Mouse (Mus musculus) midbrain, postnatal 0 days (tissue): Measurements from ENCODE around the gene Adamtsl1. TPM values are rescaled to one million over a fixed set of nuclear protein-coding genes. Genes with fewer than 3 reads are reported as not detected.

ENCODE experiments used
- ATAC-seq: fragments of 200-750 bp; cut with Nextera tagmentation; 2 replicates; pipeline ENCODE4 v1.8.0; 2017; ENCODE audit warnings: moderate number of reproducible peaks, mild to moderate bottlenecking, moderate TSS enrichment, moderate library complexity; ENCODE audit not compliant: low FRiP score
- DNase-seq: peaks from one replicate; pipeline ENCODE4 v3.0.0-alpha.2; 2015; ENCODE audit warnings: low spot score
- H3K27ac ChIP-seq: fragments of 300-500 bp; sonication (generic); 2 replicates; pipeline ENCODE4 v1.5.1; 2014; ENCODE audit warnings: low read depth, mild to moderate bottlenecking, low read length, mixed read lengths
- H3K27me3 ChIP-seq: fragments of 300-500 bp; sonication (generic); 2 replicates; pipeline ENCODE4 v1.6.1; 2014; ENCODE audit warnings: low read length, control low read depth, mixed read lengths; ENCODE audit not compliant: insufficient read depth
- H3K36me3 ChIP-seq: fragments of 300-500 bp; sonication (generic); 2 replicates; pipeline ENCODE4 v1.6.1; 2014; ENCODE audit warnings: low read length, control low read depth, mixed read lengths; ENCODE audit not compliant: insufficient read depth
- H3K4me1 ChIP-seq: fragments of 300-500 bp; sonication (generic); 2 replicates; pipeline ENCODE4 v1.6.1; 2014; ENCODE audit warnings: mild to moderate bottlenecking, control low read depth, antibody characterized with exemption, low read length, mixed read lengths; ENCODE audit not compliant: insufficient read depth
- H3K4me2 ChIP-seq: fragments of 300-500 bp; sonication (generic); 2 replicates; pipeline ENCODE4 v1.6.1; 2014; ENCODE audit warnings: low read depth, mild to moderate bottlenecking, low read length, mixed read lengths; ENCODE audit not compliant: poor library complexity, severe bottlenecking
- H3K4me3 ChIP-seq: fragments of 300-500 bp; sonication (generic); 2 replicates; pipeline ENCODE4 v1.5.1; 2014; ENCODE audit warnings: low read depth, mild to moderate bottlenecking, low read length, moderate library complexity
- H3K9ac ChIP-seq: fragments of 300-500 bp; sonication (generic); replicated peaks from 2 replicates; pipeline ENCODE4 v1.6.1; 2014; ENCODE audit warnings: mild to moderate bottlenecking, low read length, moderate library complexity, mixed read lengths; ENCODE audit not compliant: poor library complexity, severe bottlenecking
- H3K9me3 ChIP-seq: fragments of 300-500 bp; sonication (generic); 2 replicates; pipeline ENCODE4 v1.6.1; 2016; ENCODE audit warnings: low read length, control low read depth
- CTCF ChIP-seq: IDR thresholded peaks from 2 replicates; pipeline ENCODE4 v1.5.1; 2016; ENCODE audit warnings: antibody characterized with exemption, mild to moderate bottlenecking
- WGBS: fragments of 180-500 bp; shearing (Covaris S2); extraction: QIAGEN DNeasy Blood & Tissue Kit; methylation state at CpG from one replicate; pipeline ENCODE4 v1.1.7; 2014; 5-methylcytosine and 5-hydroxymethylcytosine counted together
- polyA plus RNA-seq: library from polyadenylated mRNA; unstranded; fragments of >200 nt; fragmentation: Nextera tagmentation; extraction: Ambion mirVana; gene quantifications from 2 replicates; pipeline ENCODE4 v1.2.1, GENCODE M21; 2015
- total RNA-seq: library from RNA; depleted of rRNA; stranded (reverse); fragments of >200 nt; gene quantifications from 2 replicates; pipeline ENCODE4 v1.2.3, GENCODE M21; 2014

Adamtsl1 gene
- total and polyA plus RNA-seq, 2 experiments from 2014 or later, result 4.9 to 7.3 TPM

DNA sequence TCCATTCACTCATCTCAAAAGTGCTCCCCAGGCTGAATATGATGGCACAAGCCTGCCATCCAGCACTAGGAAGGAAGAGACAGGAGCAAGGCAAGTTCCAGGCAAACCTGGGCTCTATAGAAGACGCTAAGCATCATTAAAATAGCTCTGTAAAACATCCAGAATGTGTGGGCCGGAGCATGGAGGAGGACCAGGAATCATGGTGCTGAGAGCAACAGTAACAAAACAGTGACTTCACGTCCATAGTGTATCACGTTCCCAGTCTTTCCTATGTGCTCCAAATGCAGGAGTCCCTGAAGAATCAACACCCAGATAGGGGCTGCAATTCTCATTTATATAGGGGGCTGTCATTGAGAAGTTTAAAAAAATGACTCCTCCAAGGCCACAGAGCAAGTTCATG is 839.6 kb downstream of the Adamtsl1 start:
- ATAC-seq, result no peak
- H3K27me3 ChIP-seq, result no peaks in the 10 kb centered on the region
- no peak for DNase-seq
- H3K27ac ChIP-seq, result no peak overlapping the region
- H3K9ac ChIP-seq, result no peak overlapping the region
- H3K4me3 ChIP-seq, result no peak overlapping the region
- 85% methylated on average over 4 of the region's 4 CpGs for WGBS
- no peaks in the 10 kb centered on the region for H3K4me1 ChIP-seq
- no peak overlapping the region for H3K4me2 ChIP-seq
- TF ChIP-seq CTCF, result no peak
- H3K9me3 ChIP-seq, result no peaks in the 10 kb centered on the region
- H3K36me3 ChIP-seq, result no peaks in the 10 kb centered on the region

DNA sequence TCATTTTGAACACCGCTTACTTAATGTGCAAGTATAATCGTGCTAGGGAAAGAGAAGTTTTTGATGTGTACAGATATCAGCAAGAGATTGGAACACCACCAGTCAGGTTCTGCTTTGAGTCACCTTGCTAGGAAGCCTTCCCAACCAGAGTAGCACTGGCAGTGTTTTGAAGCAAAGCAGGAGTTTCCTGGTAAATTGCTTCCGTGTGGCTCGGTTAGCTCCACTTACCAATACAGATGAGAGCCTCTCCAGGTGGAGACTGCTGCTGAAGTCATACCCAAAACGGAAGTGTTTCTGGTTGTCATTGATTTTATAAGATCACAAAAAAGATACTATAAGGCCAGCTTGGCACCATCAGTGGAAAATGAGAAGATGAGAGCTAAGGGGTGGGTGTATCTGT is 845.4 kb downstream of the Adamtsl1 start:
- ATAC-seq (no peak), DNase-seq (no peak)
- Histone ChIP-seq H3K4me3 (no peak overlapping the region), H3K27me3 (no peaks in the 10 kb centered on the region), H3K4me2 (no peak overlapping the region), H3K9me3 (no peaks in the 10 kb centered on the region), H3K9ac (no peak overlapping the region), H3K4me1 (no peaks in the 10 kb centered on the region), H3K27ac (no peak overlapping the region), H3K36me3 (no peaks in the 10 kb centered on the region)
- TF ChIP-seq CTCF, result no peak
- WGBS, result 88% methylated on average over 5 of the region's 5 CpGs

DNA sequence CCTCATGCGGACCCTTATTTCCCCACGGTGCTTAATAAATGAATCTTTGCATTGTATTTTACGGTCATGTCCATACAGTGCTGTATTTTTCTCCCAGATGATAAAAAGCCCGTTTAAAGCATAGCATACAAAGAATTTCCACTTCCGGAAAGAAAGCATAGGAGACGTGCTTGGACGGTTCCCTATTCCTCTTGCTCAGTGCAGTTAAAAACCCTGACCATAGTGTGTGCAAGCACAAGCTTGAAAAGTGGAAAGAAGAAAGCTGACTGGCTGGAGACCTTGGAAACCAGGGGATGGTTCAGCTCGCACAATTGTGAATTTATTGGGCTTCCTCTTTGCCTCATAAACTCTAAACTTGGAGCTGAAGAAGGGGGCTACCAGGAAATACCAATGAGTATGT is 855.1 kb downstream of the Adamtsl1 start:
- Histone ChIP-seq H3K9me3 (no peaks in the 10 kb centered on the region), H3K4me3 (no peak overlapping the region), H3K4me2 (no peak overlapping the region), H3K9ac (no peak overlapping the region), H3K27me3 (no peaks in the 10 kb centered on the region), H3K4me1 (no peaks in the 10 kb centered on the region), H3K36me3 (no peaks in the 10 kb centered on the region), H3K27ac (no peak overlapping the region)
- DNase-seq (no peak), ATAC-seq (no peak)
- no peak for TF ChIP-seq CTCF
- WGBS, result 68% methylated on average over 8 of the region's 8 CpGs

DNA sequence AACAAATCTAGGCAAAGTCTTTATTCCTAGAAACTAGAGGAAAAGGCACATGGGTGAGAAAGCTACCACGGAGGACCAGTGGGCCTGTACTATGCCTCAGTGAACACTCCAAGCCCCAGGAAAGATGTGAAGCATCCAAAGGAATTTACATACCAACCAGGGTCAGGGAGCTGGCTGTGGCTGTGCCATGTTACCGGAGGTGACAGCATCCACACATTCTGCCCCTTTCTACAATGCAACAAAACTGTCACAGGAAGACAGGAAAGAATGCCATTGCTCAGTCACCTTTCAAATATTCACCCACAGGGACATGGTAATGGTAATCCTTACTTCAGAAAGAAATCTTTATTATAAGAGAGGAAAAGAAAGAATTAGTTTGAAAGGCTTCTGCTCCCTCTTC is 859.2 kb downstream of the Adamtsl1 start:
- 49% methylated on average over 2 of the region's 2 CpGs for WGBS
- no peaks in the 10 kb centered on the region for H3K36me3 ChIP-seq
- ATAC-seq (no peak), DNase-seq (no peak)
- H3K27ac ChIP-seq, result no peak overlapping the region
- TF ChIP-seq CTCF, result no peak
- H3K27me3 ChIP-seq, result no peaks in the 10 kb centered on the region
- H3K9me3 ChIP-seq, result no peaks in the 10 kb centered on the region
- H3K4me2 ChIP-seq, result no peak overlapping the region
- H3K4me1 ChIP-seq, result no peaks in the 10 kb centered on the region
- no peak overlapping the region for H3K9ac ChIP-seq
- H3K4me3 ChIP-seq, result no peak overlapping the region

DNA sequence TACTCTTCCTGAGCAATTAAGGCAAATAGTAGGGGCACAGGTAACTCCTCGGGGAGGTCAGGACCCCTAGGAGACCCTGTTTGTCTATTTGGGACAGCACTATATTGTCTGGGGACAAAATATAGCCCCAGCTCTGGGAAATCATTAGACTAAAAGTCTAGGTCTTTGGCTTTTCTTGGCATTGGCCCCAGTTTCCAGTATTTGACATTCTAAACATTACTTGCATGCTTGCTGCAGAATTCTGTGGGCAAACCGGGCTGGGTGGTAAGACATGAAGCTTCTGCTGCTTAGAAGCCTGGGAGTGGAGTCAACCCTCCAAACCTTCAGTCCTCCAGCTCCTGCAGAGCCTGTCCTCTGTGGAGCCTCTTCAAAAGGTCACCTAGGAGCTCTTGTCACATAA is 869.2 kb downstream of the Adamtsl1 start:
- H3K36me3 ChIP-seq, result no peaks in the 10 kb centered on the region
- no peak overlapping the region for H3K9ac ChIP-seq
- H3K4me3 ChIP-seq, result no peak overlapping the region
- no peak overlapping the region for H3K27ac ChIP-seq
- no peaks in the 10 kb centered on the region for H3K9me3 ChIP-seq
- DNase-seq (no peak), ATAC-seq (no peak)
- H3K27me3 ChIP-seq, result no peaks in the 10 kb centered on the region
- H3K4me2 ChIP-seq, result no peak overlapping the region
- 69% methylated on average over 2 of the region's 2 CpGs for WGBS
- no peak for TF ChIP-seq CTCF
- H3K4me1 ChIP-seq, result no peaks in the 10 kb centered on the region

DNA sequence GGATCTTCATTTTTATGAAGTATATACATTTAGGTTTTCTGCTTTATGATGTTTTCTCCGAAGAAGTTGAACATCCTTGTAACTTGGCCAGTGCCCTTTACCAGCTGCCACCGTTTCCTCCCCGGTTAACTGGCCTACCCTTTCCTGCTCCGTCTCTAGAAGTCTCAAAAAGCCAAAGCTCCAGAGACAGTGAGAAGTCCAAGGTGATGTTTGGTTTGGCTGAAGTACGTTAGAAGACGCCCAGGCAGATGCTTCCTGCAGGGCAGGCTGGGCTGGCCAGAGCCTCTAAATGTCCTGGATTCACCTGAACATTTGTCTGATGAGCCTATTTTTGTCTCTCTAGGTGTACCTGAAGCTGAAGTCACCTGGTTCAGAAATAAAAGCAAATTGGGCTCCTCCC is 871.1 kb downstream of the Adamtsl1 start:
- ATAC-seq, result no peak
- no peak overlapping the region for H3K4me2 ChIP-seq
- 87% methylated on average over 6 of the region's 6 CpGs for WGBS
- H3K9me3 ChIP-seq, result no peaks in the 10 kb centered on the region
- DNase-seq, result no peak
- H3K4me1 ChIP-seq, result no peaks in the 10 kb centered on the region
- H3K27ac ChIP-seq, result no peak overlapping the region
- H3K27me3 ChIP-seq, result no peaks in the 10 kb centered on the region
- no peak for TF ChIP-seq CTCF
- H3K36me3 ChIP-seq, result no peaks in the 10 kb centered on the region
- no peak overlapping the region for H3K9ac ChIP-seq
- no peak overlapping the region for H3K4me3 ChIP-seq
